Mouse (Mus musculus) induced T-regulatory cell, adult 2 months (primary cell): ENCODE data around the gene Lcn9.

Experiments
- DNase-seq: peaks from one replicate; pipeline ENCODE4 v3.0.0-alpha.2; 2012; ENCODE audit warnings: low read depth

Lcn9 gene

GRCm38 (mm10) chr2:25850330-25850729 is 27.4 kb downstream of the Lcn9 start:
- DNase-seq, result peak; percentile 69

- peak; percentile 21 for DNase-seq
These were observed 29.7 kb downstream of the Lcn9 start for GRCm38 (mm10) chr2:25852626-25853025.

GRCm38 (mm10) chr2:25853998-25854397 is 31.0 kb downstream of the Lcn9 start:
- peak; percentile 46 for DNase-seq

- DNase-seq, result no peak
These were observed 36.9 kb downstream of the Lcn9 start for GRCm38 (mm10) chr2:25859891-25860290.

- no peak for DNase-seq
These were observed 39.1 kb downstream of the Lcn9 start for GRCm38 (mm10) chr2:25862038-25862437.

- DNase-seq, result no peak
These were observed 39.8 kb downstream of the Lcn9 start for GRCm38 (mm10) chr2:25862696-25863270.

- DNase-seq, result no peak
These were observed 40.6 kb downstream of the Lcn9 start, which contains the start of gene Kcnt1 for GRCm38 (mm10) chr2:25863337-25864131. Kcnt1 (plus strand) TSS chr2:25863734.

GRCm38 (mm10) chr2:25864230-25864629 is 41.3 kb downstream of the Lcn9 start:
- no peak for DNase-seq

- no peak for DNase-seq
These were observed 42.5 kb downstream of the Lcn9 start for GRCm38 (mm10) chr2:25865412-25865811.

- no peak for DNase-seq
These were observed 43.7 kb downstream of the Lcn9 start for GRCm38 (mm10) chr2:25866656-25867055.
